Mouse (Mus musculus) left cerebral cortex, postnatal 10 days (tissue): ENCODE data around the gene Grhl1. TPM values are rescaled to one million over a fixed set of nuclear protein-coding genes. Genes with fewer than 3 reads are reported as not detected.
"Not testable (repeated sequence)": the region's sequence is repeated elsewhere in the genome, so short reads cannot be mapped to it uniquely, and the experiment has no call there.

Experiments used
- DNase-seq, 2 experiments: peaks; one replicate each; pipeline ENCODE4 v3.0.0; 2021 to 2022; ENCODE audit warnings: low spot score in 2 of 2, mixed read lengths in 1 of 2; ENCODE audit errors: extremely low spot score in 1 of 2
- intact Hi-C: fragments of 180-260 bp; cut with DNase I; formaldehyde crosslinking; loops from one replicate; pipeline ENCODE4 v1.15.1; 2025
- total RNA-seq, 2 experiments: library from RNA; stranded (reverse); gene quantifications; 2 replicates each; pipeline ENCODE4 v1.2.3; 2021

Gene Grhl1
- total RNA-seq = 1 to 10 TPM; 7.9 to 9.5 TPM

GRCm38 (mm10) chr12:24571523-24572392 lies at the start of gene Grhl1:
TSS of gene Grhl1 (plus strand) at chr12:24572283.
- intact Hi-C loops = loop anchor here (5.0 kb wide), 2 partner anchors 34 to 49 kb away; no protein-coding TSS in a partner anchor
- peak; percentile 90 to 97 for DNase-seq

GRCm38 (mm10) chr12:24525065-24525464 lies 47.0 kb upstream of the Grhl1 start:
- DNase-seq, intact Hi-C loops: not testable (repeated sequence)

- DNase-seq = no peak
- intact Hi-C loops = loop anchor here (5.0 kb wide), 1 partner anchor 36 kb away; the partner anchor contains the start of gene Grhl1
Observed at GRCm38 (mm10) chr12:24536390-24536789, 35.7 kb upstream of the Grhl1 start.

GRCm38 (mm10) chr12:24537201-24537600 lies 34.9 kb upstream of the Grhl1 start:
- intact Hi-C loops = loop anchor here (5.0 kb wide), 1 partner anchor 35 kb away; the partner anchor contains the start of gene Grhl1
- DNase-seq = no peak

GRCm38 (mm10) chr12:24537965-24538364 lies 34.1 kb upstream of the Grhl1 start:
- DNase-seq = peak in 1 of 2 experiments; percentile 31
- intact Hi-C loops = loop anchor here (5.0 kb wide), 1 partner anchor 34 kb away; the partner anchor contains the start of gene Grhl1

- intact Hi-C loops = no loop called here
- DNase-seq = no peak
Observed at GRCm38 (mm10) chr12:24541426-24542154, 30.5 kb upstream of the Grhl1 start.

- intact Hi-C loops = no loop called here
- DNase-seq = no peak
Observed at GRCm38 (mm10) chr12:24547686-24548085, 24.4 kb upstream of the Grhl1 start.

- intact Hi-C loops = no loop called here
- no peak for DNase-seq
Observed at GRCm38 (mm10) chr12:24548885-24549284, 23.2 kb upstream of the Grhl1 start.

- DNase-seq = no peak
- intact Hi-C loops = no loop called here
Observed at GRCm38 (mm10) chr12:24552531-24552930, 19.6 kb upstream of the Grhl1 start.

GRCm38 (mm10) chr12:24555976-24556375 lies 16.1 kb upstream of the Grhl1 start:
- intact Hi-C loops = no loop called here
- no peak for DNase-seq

- no peak for DNase-seq
- intact Hi-C loops = no loop called here
Observed at GRCm38 (mm10) chr12:24563395-24563960, 8.6 kb upstream of the Grhl1 start.

- intact Hi-C loops = no loop called here
Observed at GRCm38 (mm10) chr12:24565311-24565710, 6.8 kb upstream of the Grhl1 start.

GRCm38 (mm10) chr12:24567606-24568005 lies 4.5 kb upstream of the Grhl1 start:
- intact Hi-C loops = no loop called here
- DNase-seq = no peak

More at GRCm38 (mm10) chr12:24565311-24565710, 6.8 kb upstream of the Grhl1 start:
- no peak for DNase-seq

GRCm38 (mm10) chr12:24572421-24573274 lies 565 bp downstream of the Grhl1 start:
- no peak for DNase-seq
- intact Hi-C loops = loop anchor here (5.0 kb wide), 2 partner anchors 35 to 50 kb away; no protein-coding TSS in a partner anchor

- DNase-seq = no peak
- intact Hi-C loops = loop anchor here (5.0 kb wide), 2 partner anchors 36 to 51 kb away; no protein-coding TSS in a partner anchor
Observed at GRCm38 (mm10) chr12:24573275-24573580, 1.1 kb downstream of the Grhl1 start.

GRCm38 (mm10) chr12:24574870-24575269 lies 2.8 kb downstream of the Grhl1 start:
- intact Hi-C loops = loop anchor here (5.0 kb wide), 2 partner anchors 38 to 53 kb away; no protein-coding TSS in a partner anchor
- no peak for DNase-seq

- no peak for DNase-seq
- intact Hi-C loops = no loop called here
Observed at GRCm38 (mm10) chr12:24580452-24580851, 8.4 kb downstream of the Grhl1 start.

GRCm38 (mm10) chr12:24580996-24581683 lies 9.1 kb downstream of the Grhl1 start:
- intact Hi-C loops = no loop called here
- DNase-seq = no peak
